Mouse (Mus musculus): ENCODE results near the gene Ccdc92b.
A peak's percentile ranks its signal among the peaks of the same experiment; 100 is the strongest.

Ccdc92b gene

GRCm38 (mm10) chr11:74653385-74653784, 34.0 kb downstream of the Ccdc92b start:
- no peak for DNase-seq (ENCODE audit: low spot score)

- DNase-seq (ENCODE audit: low spot score) = no peak
These were observed 36.5 kb downstream of the Ccdc92b start for GRCm38 (mm10) chr11:74655941-74656340.

GRCm38 (mm10) chr11:74660336-74660735, 40.9 kb downstream of the Ccdc92b start:
- no peak for DNase-seq (ENCODE audit: low spot score)

GRCm38 (mm10) chr11:74661641-74662040, 42.2 kb downstream of the Ccdc92b start:
- DNase-seq (ENCODE audit: low spot score) = no peak

GRCm38 (mm10) chr11:74662221-74662620, 42.8 kb downstream of the Ccdc92b start:
- no peak for DNase-seq (ENCODE audit: low spot score)

GRCm38 (mm10) chr11:74664279-74664678, 44.9 kb downstream of the Ccdc92b start:
- no peak for DNase-seq (ENCODE audit: low spot score)

GRCm38 (mm10) chr11:74664906-74665305, 45.5 kb downstream of the Ccdc92b start:
- DNase-seq (ENCODE audit: low spot score) = no peak

GRCm38 (mm10) chr11:74665631-74666283, 46.4 kb downstream of the Ccdc92b start:
- no peak for DNase-seq (ENCODE audit: low spot score)

GRCm38 (mm10) chr11:74666284-74666652, 46.9 kb downstream of the Ccdc92b start:
- DNase-seq (ENCODE audit: low spot score) = no peak

GRCm38 (mm10) chr11:74666776-74667581, 47.6 kb downstream of the Ccdc92b start:
- no peak for DNase-seq (ENCODE audit: low spot score)

- no peak for DNase-seq (ENCODE audit: low spot score)
These were observed 48.2 kb downstream of the Ccdc92b start for GRCm38 (mm10) chr11:74667582-74668010.

- DNase-seq (ENCODE audit: low spot score) = no peak
These were observed 49.1 kb downstream of the Ccdc92b start for GRCm38 (mm10) chr11:74668466-74668865.

DNA sequence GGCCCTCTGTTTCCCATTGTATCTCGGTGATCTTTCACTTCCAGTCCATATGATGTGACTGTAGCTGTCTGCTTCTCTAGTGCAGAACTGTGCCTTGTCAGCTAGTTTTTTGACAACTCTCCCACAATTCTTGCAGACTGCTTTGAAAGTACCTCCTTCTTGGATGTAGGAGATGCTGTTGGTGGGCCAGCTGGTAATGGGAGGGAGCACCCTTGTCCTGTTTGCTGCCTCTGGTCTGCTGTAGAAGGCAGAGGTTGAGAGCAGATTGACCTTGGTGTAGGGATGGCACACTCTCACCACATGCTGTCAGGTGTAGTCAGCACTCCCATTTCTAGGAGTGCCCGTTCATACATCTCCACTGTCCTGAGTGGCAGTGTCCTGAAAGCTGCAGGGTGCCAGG, 49.6 kb downstream of the Ccdc92b start:
- DNase-seq (ENCODE audit: low spot score) = no peak

DNA sequence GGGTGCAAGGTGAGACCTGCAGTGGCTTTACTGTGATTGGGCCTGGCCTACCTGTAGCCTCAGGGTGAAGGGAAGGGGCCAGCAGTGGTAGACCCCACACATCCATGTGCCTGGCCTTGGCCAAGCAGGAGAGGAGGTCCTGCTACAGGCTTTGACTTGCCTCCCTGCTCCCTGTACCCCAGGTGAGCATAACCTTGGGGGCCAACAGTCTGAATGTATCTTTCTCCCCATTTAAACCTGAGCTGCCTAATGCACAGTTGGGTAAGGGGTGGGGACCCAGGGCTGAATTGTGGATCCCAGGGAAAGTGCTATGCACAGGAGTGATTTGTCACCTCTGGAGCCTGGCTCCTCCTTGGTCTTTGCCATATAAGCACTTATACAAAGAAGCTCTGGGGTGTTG, 50.7 kb downstream of the Ccdc92b start:
- no peak for DNase-seq (ENCODE audit: low spot score)

DNA sequence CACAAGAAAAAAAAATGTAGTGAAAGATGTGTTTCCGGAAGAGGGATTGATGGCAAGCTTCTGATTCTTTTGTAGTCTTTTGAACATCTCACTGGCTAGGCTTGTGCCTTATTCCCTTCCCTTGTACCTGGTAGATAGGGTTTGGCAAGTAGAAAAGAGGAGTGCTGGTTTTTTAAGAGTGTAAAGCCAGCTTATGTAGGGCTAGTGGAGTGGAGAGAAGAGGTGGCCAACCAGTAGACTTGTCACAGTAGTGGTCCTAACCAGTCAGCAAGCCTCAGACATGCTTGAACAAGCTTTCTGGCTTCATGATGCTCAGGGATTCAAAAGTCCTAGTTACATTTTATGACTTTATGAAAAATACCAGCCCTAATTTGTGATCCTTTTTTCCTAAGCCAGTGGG, 51.6 kb downstream of the Ccdc92b start:
- DNase-seq (ENCODE audit: low spot score) = no peak

DNA sequence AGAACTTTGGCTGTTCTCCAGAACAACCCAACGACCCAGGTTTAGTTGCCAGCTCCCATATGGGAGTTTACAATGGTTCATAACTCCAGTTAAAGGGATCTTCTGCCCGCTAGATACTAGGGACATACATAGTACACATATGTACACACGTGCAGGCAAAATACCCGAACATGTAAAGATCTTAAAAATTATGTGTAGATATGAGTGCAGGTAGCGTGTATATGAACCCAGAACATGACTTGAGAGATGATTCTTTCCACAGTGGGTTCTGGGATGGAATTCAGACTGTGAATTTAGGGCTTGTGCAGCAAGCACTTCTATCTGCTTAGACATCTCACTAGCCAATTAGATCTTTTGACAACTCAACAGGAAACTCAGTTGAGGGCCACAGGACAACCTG, 52.4 kb downstream of the Ccdc92b start:
- no peak for DNase-seq (ENCODE audit: low spot score)

DNA sequence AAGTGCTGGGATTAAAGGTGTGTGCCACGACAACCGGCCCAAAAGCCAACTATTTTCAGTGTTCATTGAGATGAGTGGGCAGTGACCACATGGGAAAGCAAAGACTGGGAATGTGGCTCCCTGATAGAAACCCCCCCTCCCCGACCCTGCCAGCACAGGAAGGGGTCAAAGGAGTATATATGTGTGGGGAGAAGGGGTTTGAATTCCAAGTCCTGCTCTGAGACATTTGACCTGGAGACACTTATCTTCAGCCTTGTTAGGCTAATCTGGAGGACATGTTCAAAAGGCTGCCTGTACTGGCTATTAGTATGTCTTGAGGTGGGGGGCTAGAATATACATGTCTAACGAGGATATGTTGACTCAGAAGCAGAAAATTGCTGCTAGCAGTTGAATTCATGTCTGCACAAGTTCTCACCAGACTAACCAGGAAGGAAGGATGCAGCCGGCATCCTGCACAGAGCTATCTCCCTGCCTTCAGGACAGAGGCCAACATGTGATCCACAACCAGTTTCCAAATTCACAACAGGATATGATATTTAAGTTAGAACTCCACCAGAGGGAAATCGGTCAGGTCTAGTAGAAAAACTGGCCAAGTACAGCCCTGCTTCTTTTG, 53.6 kb downstream of the Ccdc92b start:
- no peak for DNase-seq (ENCODE audit: low spot score)

GRCm38 (mm10) chr11:74673561-74673960, 54.2 kb downstream of the Ccdc92b start:
- DNase-seq (ENCODE audit: low spot score) = no peak

- no peak for DNase-seq (ENCODE audit: low spot score)
These were observed 55.3 kb downstream of the Ccdc92b start for GRCm38 (mm10) chr11:74674713-74675112.

DNA sequence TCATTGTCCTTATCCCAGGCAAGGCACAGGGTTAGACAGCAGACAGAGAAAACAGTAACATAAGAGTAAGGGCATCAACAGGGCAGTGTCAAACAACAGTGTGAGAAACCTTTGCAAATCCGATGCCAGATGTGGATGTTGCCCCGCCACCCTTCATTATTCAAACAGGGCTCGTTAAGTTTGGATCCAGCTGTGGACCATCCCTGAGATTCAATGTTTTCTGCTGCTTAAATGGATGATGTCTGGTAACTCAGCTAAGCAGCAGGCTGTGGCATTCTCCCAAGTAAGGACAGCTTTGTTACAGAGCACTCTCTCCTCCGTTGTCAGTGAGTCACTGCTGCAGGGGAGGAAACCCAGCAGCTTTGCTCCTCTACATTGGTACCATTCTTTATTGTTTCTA, 55.8 kb downstream of the Ccdc92b start:
- peak; percentile 50 for DNase-seq (ENCODE audit: low spot score)

All from layer of hippocampus, adult 9-10 months (tissue).